Mouse (Mus musculus): Measurements from ENCODE around the gene Dnmt1. TPM values are rescaled to one million over a fixed set of nuclear protein-coding genes. Genes with fewer than 3 reads are reported as not detected.
A peak's percentile ranks its signal among the peaks of the same experiment; 100 is the strongest.

Dnmt1 gene
- polyA plus RNA-seq, 1 experiment from 2014 or later, result 49.5 TPM

DNA sequence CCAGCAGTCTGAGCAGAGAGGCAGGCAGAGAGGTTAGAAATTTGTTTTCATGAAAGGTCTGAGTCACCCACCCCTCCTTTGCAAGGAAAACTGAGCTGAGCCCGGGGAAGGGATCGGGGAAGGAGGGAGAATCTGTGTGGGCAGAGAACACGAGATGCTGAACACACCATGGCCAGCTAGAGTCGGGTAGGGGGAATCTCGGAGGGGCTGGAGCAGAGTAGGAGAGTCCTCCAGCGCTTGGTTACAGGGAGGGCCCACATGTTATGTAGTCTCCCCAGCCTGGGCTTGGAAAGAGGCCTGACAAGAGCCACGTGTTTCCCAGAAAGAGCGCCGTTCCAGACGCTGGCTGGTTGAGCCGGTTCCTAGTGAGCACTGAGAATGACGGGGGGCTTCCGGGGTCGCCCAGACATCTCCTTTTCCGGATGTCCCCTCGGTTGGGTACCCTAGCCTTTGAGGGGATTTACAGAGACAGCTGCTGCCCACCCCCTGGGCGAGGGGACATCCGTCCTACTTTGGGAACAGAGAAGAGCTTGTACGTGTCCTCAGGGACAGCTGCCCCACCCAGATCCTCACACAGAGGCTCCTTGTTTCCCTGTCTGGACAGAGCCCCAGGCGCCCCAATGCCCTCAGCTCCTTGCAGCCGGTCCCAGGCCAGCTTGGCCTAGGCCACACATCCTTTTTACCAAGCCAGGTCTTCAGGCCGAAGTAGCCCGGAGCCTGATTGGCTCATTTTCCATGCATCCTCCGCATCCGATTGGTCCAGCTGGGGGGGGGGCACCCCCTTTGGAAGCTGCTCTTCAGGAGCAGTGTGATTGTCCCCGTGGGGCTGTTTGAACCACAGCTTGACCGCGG is 12.7 kb upstream of the Dnmt1 start:
- H3K36me3 ChIP-seq (ENCODE audit: control insufficient read depth, insufficient read depth, low read length), result 0 out of 2 replicates have a peak, but pooled peaks cover 4% of the 10 kb centered on the region
- H3K4me3 ChIP-seq (ENCODE audit: low read length), result no peak overlapping the region
- 39% methylated on average over 28 of the region's 28 CpGs for WGBS
- peak overlapping the region; percentile 51 for H3K9ac ChIP-seq (ENCODE audit: low read depth, low read length)
- H3K27ac ChIP-seq (ENCODE audit: low read depth, low read length), result peak overlapping the region; percentile 18; the same call in 1 of the 2 replicates
- H3K27me3 ChIP-seq (replicated peaks; ENCODE audit: control insufficient read depth, insufficient read depth, low read length), result no peaks in the 10 kb centered on the region
- H3K4me2 ChIP-seq (ENCODE audit: low read length), result peak overlapping the region; percentile 22
- peak; percentile 41 for ATAC-seq
- H3K9me3 ChIP-seq (ENCODE audit: control insufficient read depth, low read length), result no peaks in the 10 kb centered on the region
- peaks cover 26% of the 10 kb centered on the region for H3K4me1 ChIP-seq (ENCODE audit: control insufficient read depth, insufficient read depth, low read depth, low read length)

GRCm38 (mm10) chr9:20971751-20972140 is 12.1 kb upstream of the Dnmt1 start:
- peaks cover 26% of the 10 kb centered on the region for H3K4me1 ChIP-seq (ENCODE audit: control insufficient read depth, insufficient read depth, low read depth, low read length)
- H3K36me3 ChIP-seq (ENCODE audit: control insufficient read depth, insufficient read depth, low read length), result 0 out of 2 replicates have a peak, but pooled peaks cover 6% of the 10 kb centered on the region
- H3K9ac ChIP-seq (ENCODE audit: low read depth, low read length), result peak overlapping the region; percentile 51
- no peak for ATAC-seq
- no peak overlapping the region; the same call in 1 of the 2 replicates for H3K4me2 ChIP-seq (ENCODE audit: low read length)
- no peaks in the 10 kb centered on the region for H3K9me3 ChIP-seq (ENCODE audit: control insufficient read depth, low read length)
- H3K27ac ChIP-seq (ENCODE audit: low read depth, low read length), result peak overlapping the region; percentile 18; the same call in 1 of the 2 replicates
- 85% methylated on average over 7 of the region's 7 CpGs for WGBS
- no peaks in the 10 kb centered on the region for H3K27me3 ChIP-seq (replicated peaks; ENCODE audit: control insufficient read depth, insufficient read depth, low read length)
- H3K4me3 ChIP-seq (ENCODE audit: low read length), result no peak overlapping the region

GRCm38 (mm10) chr9:20966747-20967146 is 7.1 kb upstream of the Dnmt1 start:
- no peak for ATAC-seq
- H3K27me3 ChIP-seq (replicated peaks; ENCODE audit: control insufficient read depth, insufficient read depth, low read length), result no peaks in the 10 kb centered on the region
- H3K9ac ChIP-seq (ENCODE audit: low read depth, low read length), result no peak overlapping the region
- no peaks in the 10 kb centered on the region for H3K9me3 ChIP-seq (ENCODE audit: control insufficient read depth, low read length)
- WGBS, result 85% methylated on average over 5 of the region's 5 CpGs
- no peak overlapping the region for H3K4me3 ChIP-seq (ENCODE audit: low read length)
- 0 out of 2 replicates have a peak, but pooled peaks cover 6% of the 10 kb centered on the region for H3K36me3 ChIP-seq (ENCODE audit: control insufficient read depth, insufficient read depth, low read length)
- H3K4me2 ChIP-seq (ENCODE audit: low read length), result no peak overlapping the region
- H3K27ac ChIP-seq (ENCODE audit: low read depth, low read length), result no peak overlapping the region
- H3K4me1 ChIP-seq (ENCODE audit: control insufficient read depth, insufficient read depth, low read depth, low read length), result no peaks in the 10 kb centered on the region

GRCm38 (mm10) chr9:20966008-20966407 is 6.3 kb upstream of the Dnmt1 start:
- 85% methylated on average over 3 of the region's 3 CpGs for WGBS
- H3K4me1 ChIP-seq (ENCODE audit: control insufficient read depth, insufficient read depth, low read depth, low read length), result no peaks in the 10 kb centered on the region
- 0 out of 2 replicates have a peak, but pooled peaks cover 6% of the 10 kb centered on the region for H3K36me3 ChIP-seq (ENCODE audit: control insufficient read depth, insufficient read depth, low read length)
- H3K27me3 ChIP-seq (replicated peaks; ENCODE audit: control insufficient read depth, insufficient read depth, low read length), result no peaks in the 10 kb centered on the region
- H3K9ac ChIP-seq (ENCODE audit: low read depth, low read length), result no peak overlapping the region
- ATAC-seq, result no peak
- no peaks in the 10 kb centered on the region for H3K9me3 ChIP-seq (ENCODE audit: control insufficient read depth, low read length)
- H3K27ac ChIP-seq (ENCODE audit: low read depth, low read length), result no peak overlapping the region
- no peak overlapping the region for H3K4me3 ChIP-seq (ENCODE audit: low read length)
- no peak overlapping the region for H3K4me2 ChIP-seq (ENCODE audit: low read length)

DNA sequence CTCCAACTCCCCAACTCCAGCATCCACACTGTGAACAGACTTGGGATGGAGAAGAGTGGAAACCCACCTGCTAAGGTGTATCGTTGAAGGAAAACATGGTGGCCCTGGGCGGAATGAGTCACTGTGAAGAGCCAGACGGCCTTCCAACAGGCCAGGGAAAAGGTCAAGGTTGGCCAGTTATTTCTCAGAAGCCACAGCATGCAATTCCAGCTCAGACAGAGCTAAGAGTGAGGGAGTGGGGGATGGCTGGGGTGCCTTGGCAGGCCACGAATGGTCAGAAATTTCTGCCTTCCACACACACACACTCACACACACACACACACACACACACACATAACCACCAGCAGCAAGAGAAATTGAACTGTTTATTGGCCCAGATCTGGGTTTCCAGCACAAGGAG is 5.9 kb upstream of the Dnmt1 start:
- Histone ChIP-seq H3K9me3 (ENCODE audit: control insufficient read depth, low read length) (no peaks in the 10 kb centered on the region), H3K4me3 (ENCODE audit: low read length) (no peak overlapping the region), H3K4me2 (ENCODE audit: low read length) (no peak overlapping the region), H3K4me1 (ENCODE audit: control insufficient read depth, insufficient read depth, low read depth, low read length) (no peaks in the 10 kb centered on the region), H3K36me3 (ENCODE audit: control insufficient read depth, insufficient read depth, low read length) (0 out of 2 replicates have a peak, but pooled peaks cover 6% of the 10 kb centered on the region), H3K27me3 (replicated peaks; ENCODE audit: control insufficient read depth, insufficient read depth, low read length) (no peaks in the 10 kb centered on the region), H3K27ac (ENCODE audit: low read depth, low read length) (no peak overlapping the region), H3K9ac (ENCODE audit: low read depth, low read length) (no peak overlapping the region)
- no peak for ATAC-seq
- 98% methylated on average over 4 of the region's 4 CpGs for WGBS

GRCm38 (mm10) chr9:20961557-20961956 is 1.9 kb upstream of the Dnmt1 start:
- ATAC-seq, result no peak
- 85% methylated on average over 9 of the region's 9 CpGs for WGBS

GRCm38 (mm10) chr9:20956989-20957388 is 2.7 kb downstream of the Dnmt1 start:
- H3K4me1 ChIP-seq (ENCODE audit: control insufficient read depth, insufficient read depth, low read depth, low read length), result peaks cover 2% of the 10 kb centered on the region; the same call in 1 of the 2 replicates
- no peak overlapping the region for H3K4me3 ChIP-seq (ENCODE audit: low read length)
- ATAC-seq, result no peak
- H3K27ac ChIP-seq (ENCODE audit: low read depth, low read length), result no peak overlapping the region
- no peaks in the 10 kb centered on the region for H3K36me3 ChIP-seq (ENCODE audit: control insufficient read depth, insufficient read depth, low read length)
- H3K9ac ChIP-seq (ENCODE audit: low read depth, low read length), result no peak overlapping the region; the same call in 1 of the 2 replicates
- no peaks in the 10 kb centered on the region for H3K9me3 ChIP-seq (ENCODE audit: control insufficient read depth, low read length)
- no peak overlapping the region for H3K4me2 ChIP-seq (ENCODE audit: low read length)
- 86% methylated on average over 3 of the region's 3 CpGs for WGBS
- H3K27me3 ChIP-seq (replicated peaks; ENCODE audit: control insufficient read depth, insufficient read depth, low read length), result no peaks in the 10 kb centered on the region

More at GRCm38 (mm10) chr9:20961557-20961956, 1.9 kb upstream of the Dnmt1 start:
- H3K4me2 ChIP-seq (ENCODE audit: low read length), result no peak overlapping the region
- no peak overlapping the region for H3K4me3 ChIP-seq (ENCODE audit: low read length)
- no peak overlapping the region for H3K9ac ChIP-seq (ENCODE audit: low read depth, low read length)
- H3K9me3 ChIP-seq (ENCODE audit: control insufficient read depth, low read length), result no peaks in the 10 kb centered on the region
- H3K27me3 ChIP-seq (replicated peaks; ENCODE audit: control insufficient read depth, insufficient read depth, low read length), result no peaks in the 10 kb centered on the region
- H3K4me1 ChIP-seq (ENCODE audit: control insufficient read depth, insufficient read depth, low read depth, low read length), result no peaks in the 10 kb centered on the region
- no peaks in the 10 kb centered on the region for H3K36me3 ChIP-seq (ENCODE audit: control insufficient read depth, insufficient read depth, low read length)
- no peak overlapping the region for H3K27ac ChIP-seq (ENCODE audit: low read depth, low read length)

DNA sequence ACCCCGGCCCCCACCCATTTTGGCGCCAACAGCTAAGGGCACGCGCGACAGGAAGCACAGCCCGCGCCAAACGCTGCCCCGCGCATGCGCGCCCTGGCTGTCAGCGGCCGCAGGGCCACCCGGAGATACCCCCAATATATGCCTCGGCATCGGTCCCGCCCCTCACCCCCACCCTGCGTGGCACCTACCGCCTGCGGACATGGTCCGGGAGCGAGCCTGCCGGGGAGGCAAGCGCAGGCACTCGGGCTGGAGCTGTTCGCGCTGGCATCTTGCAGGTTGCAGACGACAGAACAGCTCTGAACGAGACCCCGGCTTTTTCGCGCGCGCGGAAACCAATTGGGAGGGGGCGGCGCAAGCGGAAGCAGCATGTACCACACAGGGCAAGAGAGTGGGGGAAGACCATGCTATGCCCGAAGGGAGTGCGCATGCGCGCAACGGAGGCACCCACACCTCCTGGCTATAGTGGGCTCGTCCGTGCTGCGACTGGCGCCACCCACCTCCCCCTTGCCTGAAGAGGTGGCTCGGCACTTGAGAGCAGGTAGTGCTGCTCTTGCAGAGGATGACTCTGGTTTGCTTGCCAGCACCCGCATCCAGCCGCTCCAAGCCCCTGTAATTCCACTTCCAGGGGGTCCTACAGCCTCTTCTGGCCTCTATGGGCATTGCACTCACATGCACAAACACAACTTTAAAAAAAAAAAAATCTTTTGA is 7.0 kb downstream of the Dnmt1 start:
- Histone ChIP-seq H3K4me2 (ENCODE audit: low read length) (peak overlapping the region; percentile 94), H3K27ac (ENCODE audit: low read depth, low read length) (peak overlapping the region; percentile 88), H3K4me1 (ENCODE audit: control insufficient read depth, insufficient read depth, low read depth, low read length) (peaks cover 12% of the 10 kb centered on the region), H3K36me3 (ENCODE audit: control insufficient read depth, insufficient read depth, low read length) (no peaks in the 10 kb centered on the region), H3K9me3 (ENCODE audit: control insufficient read depth, low read length) (no peaks in the 10 kb centered on the region), H3K9ac (ENCODE audit: low read depth, low read length) (peak overlapping the region; percentile 84), H3K4me3 (ENCODE audit: low read length) (peak overlapping the region; percentile 89), H3K27me3 (replicated peaks; ENCODE audit: control insufficient read depth, insufficient read depth, low read length) (no peaks in the 10 kb centered on the region)
- under 1% methylated on average over 37 of the region's 51 CpGs for WGBS
- ATAC-seq, result peak; percentile 97

DNA sequence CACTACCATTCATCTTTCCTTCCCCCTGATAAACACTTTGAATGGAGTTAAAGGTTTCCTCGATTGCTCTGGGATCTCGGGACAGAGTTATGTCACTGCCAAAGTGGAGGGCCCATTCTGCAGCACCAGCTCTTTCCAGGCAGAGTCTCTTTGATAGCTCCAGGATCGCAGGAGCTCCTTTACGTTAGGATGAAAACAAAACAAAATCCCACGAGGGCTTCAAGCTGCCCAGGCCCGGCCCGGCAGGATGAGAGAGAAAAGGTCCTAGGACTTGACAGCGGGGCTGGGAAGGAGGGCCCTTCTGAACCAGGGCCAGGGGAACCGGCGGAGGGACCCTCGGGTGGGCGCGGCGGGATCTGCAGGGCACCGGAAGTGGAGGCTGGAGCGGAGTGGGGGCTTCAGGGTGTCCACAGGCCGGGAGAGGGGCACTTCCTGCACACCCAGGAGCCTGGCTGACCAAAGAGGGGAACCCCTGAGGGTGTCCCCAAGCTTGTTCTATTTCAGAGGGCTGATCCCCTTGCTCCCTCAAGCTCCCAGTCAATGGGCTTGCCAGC is 7.6 kb downstream of the Dnmt1 start:
- Histone ChIP-seq H3K4me3 (ENCODE audit: low read length) (peak overlapping the region; percentile 89), H3K9ac (ENCODE audit: low read depth, low read length) (peak overlapping the region; percentile 84), H3K27ac (ENCODE audit: low read depth, low read length) (peak overlapping the region; percentile 88), H3K27me3 (replicated peaks; ENCODE audit: control insufficient read depth, insufficient read depth, low read length) (no peaks in the 10 kb centered on the region), H3K4me1 (ENCODE audit: control insufficient read depth, insufficient read depth, low read depth, low read length) (peaks cover 12% of the 10 kb centered on the region), H3K9me3 (ENCODE audit: control insufficient read depth, low read length) (no peaks in the 10 kb centered on the region), H3K4me2 (ENCODE audit: low read length) (peak overlapping the region; percentile 94), H3K36me3 (ENCODE audit: control insufficient read depth, insufficient read depth, low read length) (no peaks in the 10 kb centered on the region)
- under 1% methylated on average over 10 of the region's 17 CpGs for whole genome bisulfite sequencing
- ATAC-seq, result peak; percentile 81
